In genomic region chr12:40559103-40559502, GRCm38 (mm10) we compare ENCODE assay signal across 8 mouse cellular contexts.
DNase-seq lines count a peak whose midpoint lies in the region; ATAC-seq lines count a peak whose summit lies in the region.

No protein-coding gene starts in this region.

- peak overlapping the region; percentile 76 for H3K27ac ChIP-seq in lung, embryonic 16.5 days (ENCODE audit: low read length)
- no peak overlapping the region for H3K27ac ChIP-seq in forebrain, embryonic 12.5 days

- no peaks in the 10 kb centered on the region for H3K9me3 ChIP-seq in lung, embryonic 16.5 days (ENCODE audit: control insufficient read depth, low read length)
- no peaks in the 10 kb centered on the region for H3K9me3 ChIP-seq in forebrain, embryonic 12.5 days

- H3K4me2 ChIP-seq in lung, embryonic 16.5 days (ENCODE audit: low read depth, low read length): peak overlapping the region; percentile 12; the same call in 1 of the 2 replicates
- no peak overlapping the region for H3K4me2 ChIP-seq in forebrain, embryonic 12.5 days

- intact Hi-C loops in heart, postnatal 10 days (cut with DNase I): no loop called here

- no peak overlapping the region for H3K9ac ChIP-seq in lung, embryonic 16.5 days (ENCODE audit: low read length)
- no peak overlapping the region for H3K9ac ChIP-seq in forebrain, embryonic 12.5 days

- H3K4me1 ChIP-seq in lung, embryonic 16.5 days (replicated peaks; ENCODE audit: control insufficient read depth, insufficient read depth, low read length): peaks cover 13% of the 10 kb centered on the region
- no peaks in the 10 kb centered on the region for H3K4me1 ChIP-seq in forebrain, embryonic 12.5 days

- H3K4me3 ChIP-seq in lung, embryonic 16.5 days (ENCODE audit: low read length): no peak overlapping the region
- H3K4me3 ChIP-seq in forebrain, embryonic 12.5 days (replicated peaks): no peak overlapping the region

- 38% methylated on average over 11 of the region's 11 CpGs for WGBS in lung, embryonic 16.5 days
- WGBS in forebrain, embryonic 12.5 days: 90% methylated on average over 11 of the region's 11 CpGs

- DNase-seq in layer of hippocampus, adult 11-12 months (ENCODE audit: low spot score): peak; percentile 67
- DNase-seq in layer of hippocampus, postnatal 10 days (ENCODE audit: low spot score in 2 of 2): no peak
- DNase-seq in adrenal gland, adult 2 months: peak; percentile 71
- peak; percentile 30 to 45 for DNase-seq in heart, postnatal 10 days
- DNase-seq in cerebellum, adult 8-10 months: no peak

- no peaks in the 10 kb centered on the region for H3K27me3 ChIP-seq in lung, embryonic 16.5 days (ENCODE audit: control insufficient read depth, insufficient read depth, low read depth, low read length)
- H3K27me3 ChIP-seq in forebrain, embryonic 12.5 days: no peaks in the 10 kb centered on the region

- ATAC-seq in lung, embryonic 16.5 days (ENCODE audit: low read depth): peak; percentile 96
- no peak for ATAC-seq in forebrain, embryonic 12.5 days (ENCODE audit: low FRiP score)
- ATAC-seq in cerebellum, adult (ENCODE audit: insufficient number of reproducible peaks, low FRiP score, low TSS enrichment): no peak

- H3K36me3 ChIP-seq in lung, embryonic 16.5 days (ENCODE audit: control insufficient read depth, insufficient read depth, low read length): no peaks in the 10 kb centered on the region
- no peaks in the 10 kb centered on the region for H3K36me3 ChIP-seq in forebrain, embryonic 12.5 days (replicated peaks)

Comparison
In these comparisons a context has a peak if more than half of its experiments do, and no peak if none do; other contexts are left out.
1. DNase-seq: peak in layer of hippocampus, adult 11-12 months (single experiment), adrenal gland, adult 2 months (single experiment) and heart, postnatal 10 days (2 of 2); none in layer of hippocampus, postnatal 10 days (0 of 2) and cerebellum, adult 8-10 months (single experiment).